Mouse (Mus musculus) E14TG2a.4 (cell line): ENCODE measurements at regions not wholly inside any gene's neighbourhood (a gene's known extent, or its start where the extent isn't known, plus 50 kb on each side); places are given as distances from the start of the nearest gene placed in this dataset.

ENCODE experiments used
- CTCF ChIP-seq: conservative IDR thresholded peaks from 2 replicates; pipeline ENCODE4 v1.5.1; 2014; ENCODE audit warnings: low read length
- NANOG ChIP-seq: IDR thresholded peaks from 2 replicates; pipeline ENCODE4 v1.6.1; 2014; ENCODE audit warnings: borderline replicate concordance, low read length, mixed read lengths

DNA sequence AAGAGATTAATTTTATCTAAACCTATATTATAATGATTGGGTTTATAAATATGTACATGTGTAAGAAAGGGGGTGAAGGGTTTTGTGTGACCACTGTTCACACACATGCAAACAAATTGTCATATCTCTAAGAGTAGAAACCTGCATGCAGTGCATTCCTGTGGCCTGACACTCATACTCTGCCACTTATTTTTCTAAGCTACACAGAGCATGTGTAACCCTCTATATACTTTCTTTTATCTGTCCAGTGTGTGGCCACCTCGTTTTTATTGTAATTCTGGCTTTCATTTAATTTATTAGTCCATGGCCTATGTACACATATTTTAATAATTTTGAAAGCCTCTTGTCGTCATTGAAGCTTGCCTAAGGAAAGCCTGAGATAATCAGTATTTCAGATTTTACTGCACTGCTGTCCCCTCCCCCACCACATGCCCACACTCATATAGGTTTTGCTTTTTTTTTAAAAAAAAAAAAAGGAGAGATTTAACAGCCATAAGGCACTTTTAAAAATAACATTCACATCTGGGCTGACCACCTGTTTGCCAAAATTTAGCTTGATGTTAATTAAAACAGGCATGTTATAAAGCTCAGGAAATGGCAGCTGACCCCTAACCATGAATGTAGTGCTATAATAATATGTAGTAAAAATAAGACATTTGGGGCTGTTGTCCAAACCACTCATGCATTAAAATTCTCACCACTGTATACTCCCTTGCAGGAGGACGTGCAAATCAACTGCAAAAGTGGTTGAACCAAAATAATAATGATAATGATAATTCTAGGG is 410.7 kb upstream of the Clint1 start:
- no peak for TF ChIP-seq CTCF
- no peak for TF ChIP-seq NANOG
